Mouse (Mus musculus) lung, adult 2 months (tissue): Measurements from ENCODE around the gene Ank.

Source experiments
- CTCF ChIP-seq: fragments of 200-500 bp; IDR thresholded peaks from 2 replicates; pipeline ENCODE4 v1.5.1; 2011; ENCODE audit warnings: mild to moderate bottlenecking, low read length, control low read depth; ENCODE audit not compliant: insufficient read depth
- POLR2A ChIP-seq: fragments of 200-500 bp; IDR thresholded peaks from 2 replicates; pipeline ENCODE4 v1.6.1; 2011; ENCODE audit warnings: low read depth, mild to moderate bottlenecking, control low read depth, low read length, borderline replicate concordance; ENCODE audit errors: extremely low read depth

- TF ChIP-seq POLR2A (no peak), CTCF (no peak)
These were observed 36.2 kb upstream of the Ank start for GRCm38 (mm10) chr15:27430241-27430640.
